Mouse (Mus musculus) lung, adult 10 weeks (tissue): Measurements from ENCODE around the gene Lypd6b. TPM values are rescaled to one million over a fixed set of nuclear protein-coding genes. Genes with fewer than 3 reads are reported as not detected.

Experiments used
- polyA plus RNA-seq: library from polyadenylated mRNA; stranded (reverse); fragments of 350-450 nt; fragmentation: Illumina TruSeq; extraction: RNeasy Lipid Tissue Mini Kit (QIAGEN cat#74804); gene quantifications from one replicate; pipeline ENCODE4 v1.2.3, GENCODE M21; 2014; ENCODE audit warnings: low read depth, low replicate concordance; ENCODE audit not compliant: insufficient read depth

The Lypd6b gene
- polyA plus RNA-seq, result 2.6 TPM

DNA sequence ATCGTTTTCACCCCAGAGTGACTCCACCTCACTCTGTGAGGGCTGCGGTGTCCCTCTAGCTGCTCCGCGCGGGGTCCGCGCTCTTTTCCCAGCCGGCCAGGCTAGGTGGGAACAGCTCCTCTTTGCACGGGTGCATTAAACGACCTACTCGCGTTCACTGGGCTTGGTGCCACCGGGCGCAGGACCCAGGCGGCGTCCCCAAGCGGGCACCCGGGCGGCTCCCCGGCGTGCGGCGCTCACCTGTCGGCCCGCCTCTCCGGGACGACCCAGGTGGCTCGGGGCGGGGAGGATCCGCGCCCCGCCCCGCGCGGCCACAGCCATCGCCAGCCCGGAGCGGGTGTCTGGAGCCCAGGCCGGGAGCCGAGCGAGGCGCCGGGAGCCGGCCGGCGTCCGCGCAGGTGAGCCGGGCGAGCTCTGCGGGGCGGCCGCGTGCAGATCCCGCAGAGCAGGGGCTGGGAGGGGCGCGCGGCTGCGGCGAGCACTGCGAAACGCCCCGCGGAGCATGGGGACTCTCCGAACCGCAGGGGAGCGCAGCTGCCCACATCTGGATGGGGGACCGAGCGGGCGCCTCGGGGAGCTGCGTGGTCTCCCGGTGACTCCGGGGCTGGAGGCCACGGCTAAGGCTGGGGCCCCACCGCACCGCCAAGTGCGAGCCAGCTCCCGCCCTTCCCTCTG is at the start of gene Lypd6b:
Gene Lypd6b (plus strand): TSS at position 313 of the 675 bp plus-strand sequence.

Other genes starting within 250 kb of the Lypd6b start
- 0.14 TPM for gene Kif5c, start 168.4 kb upstream of the Lypd6b start, polyA plus RNA-seq